Mouse (Mus musculus): ENCODE measurements around the gene Carns1.
A peak's percentile ranks its signal among the peaks of the same experiment; 100 is the strongest.
"Not testable (repeated sequence)": the region's sequence is repeated elsewhere in the genome, so short reads cannot be mapped to it uniquely, and the experiment has no call there.

Carns1 gene

GRCm38 (mm10) chr19:4131768-4132167 is 43.5 kb downstream of the Carns1 start:
- DNase-seq (ENCODE audit: low spot score in 2 of 2), result no peak

- DNase-seq (ENCODE audit: low spot score in 2 of 2), result no peak
Observed at GRCm38 (mm10) chr19:4131075-4131474, 44.2 kb downstream of the Carns1 start.

- DNase-seq (ENCODE audit: low spot score in 2 of 2), result no peak
Observed at GRCm38 (mm10) chr19:4130106-4130505, 45.2 kb downstream of the Carns1 start.

- DNase-seq (ENCODE audit: low spot score in 2 of 2), result no peak
Observed at GRCm38 (mm10) chr19:4129462-4129861, 45.8 kb downstream of the Carns1 start.

GRCm38 (mm10) chr19:4126759-4127495 is 48.4 kb downstream of the Carns1 start:
- DNase-seq (ENCODE audit: low spot score in 2 of 2), result no peak

GRCm38 (mm10) chr19:4125741-4126696 is 49.3 kb downstream of the Carns1 start, which contains the start of gene Aip:
Aip (minus strand) TSS chr19:4125858.
- peak; percentile 96 to 97 for DNase-seq (ENCODE audit: low spot score in 2 of 2)

- DNase-seq (ENCODE audit: low spot score in 2 of 2), result peak in 1 of 2 experiments; percentile 43
Observed at GRCm38 (mm10) chr19:4125268-4125667, 50.0 kb downstream of the Carns1 start.

- no peak for DNase-seq (ENCODE audit: low spot score in 2 of 2)
Observed at GRCm38 (mm10) chr19:4124432-4124831, 50.8 kb downstream of the Carns1 start.

- DNase-seq (ENCODE audit: low spot score in 2 of 2), result no peak
Observed at GRCm38 (mm10) chr19:4122411-4123370, 52.6 kb downstream of the Carns1 start.

- not testable (repeated sequence) for DNase-seq (ENCODE audit: low spot score in 2 of 2)
Observed at GRCm38 (mm10) chr19:4121896-4122295, 53.4 kb downstream of the Carns1 start.

GRCm38 (mm10) chr19:4121097-4121805 is 54.0 kb downstream of the Carns1 start:
- peak; percentile 97 to 98 for DNase-seq (ENCODE audit: low spot score in 2 of 2)

- no peak for DNase-seq (ENCODE audit: low spot score in 2 of 2)
Observed at GRCm38 (mm10) chr19:4120496-4120895, 54.8 kb downstream of the Carns1 start.

GRCm38 (mm10) chr19:4119716-4120487 is 55.4 kb downstream of the Carns1 start:
- DNase-seq (ENCODE audit: low spot score in 2 of 2), result no peak

- DNase-seq (ENCODE audit: low spot score in 2 of 2), result no peak
Observed at GRCm38 (mm10) chr19:4118350-4118749, 56.9 kb downstream of the Carns1 start.

- no peak for DNase-seq (ENCODE audit: low spot score in 2 of 2)
Observed at GRCm38 (mm10) chr19:4117006-4117405, 58.3 kb downstream of the Carns1 start.

- no peak for DNase-seq (ENCODE audit: low spot score in 2 of 2)
Observed at GRCm38 (mm10) chr19:4115816-4116215, 59.5 kb downstream of the Carns1 start.

- DNase-seq (ENCODE audit: low spot score in 2 of 2), result no peak
Observed at GRCm38 (mm10) chr19:4115144-4115543, 60.1 kb downstream of the Carns1 start.

- no peak for DNase-seq (ENCODE audit: low spot score in 2 of 2)
Observed at GRCm38 (mm10) chr19:4114551-4114950, 60.7 kb downstream of the Carns1 start.
